Mouse (Mus musculus): ENCODE results near the gene Fam81b.

GRCm38 (mm10) chr13:76318635-76319034 is 13.8 kb upstream of the Fam81b start:
- TF ChIP-seq CTCF (IDR thresholded peaks at IDR 0.05; ENCODE audit: borderline replicate concordance, insufficient read depth, low read depth, low read length) = no peak
- TF ChIP-seq POLR2A (IDR thresholded peaks at IDR 0.05; ENCODE audit: borderline replicate concordance, insufficient read depth, low read length) = no peak

All from cerebellum, adult 2 months (tissue).